Mouse (Mus musculus): Measurements from ENCODE around the gene Kcnn4. TPM values are rescaled to one million over a fixed set of nuclear protein-coding genes. Genes with fewer than 3 reads are reported as not detected.
A peak's percentile ranks its signal among the peaks of the same experiment; 100 is the strongest.

Kcnn4 gene
- polyA plus RNA-seq, 1 experiment from 2014 or later, result 11.1 TPM

DNA sequence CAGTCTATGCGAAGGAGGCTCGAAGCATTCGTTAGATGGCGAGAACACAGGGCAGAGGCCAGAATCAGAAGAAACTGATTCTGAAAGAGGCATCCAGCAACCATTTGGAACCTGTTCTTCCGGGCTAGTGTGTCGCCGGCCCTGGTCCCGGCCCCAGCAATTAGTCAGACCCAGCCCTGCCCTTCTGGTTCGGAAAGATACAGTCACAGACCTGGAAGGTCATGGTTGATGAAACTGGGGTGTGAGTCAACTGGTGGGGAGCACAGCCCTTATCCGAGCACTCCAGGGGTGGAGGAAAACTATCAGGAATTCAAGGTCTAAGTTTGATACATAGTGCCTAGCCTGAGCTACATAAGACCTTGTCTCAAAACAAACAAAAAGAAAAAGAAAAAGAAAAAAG is 14.0 kb upstream of the Kcnn4 start:
- no peaks in the 10 kb centered on the region for H3K79me2 ChIP-seq (ENCODE audit: inconsistent target)
- H3K27ac ChIP-seq, result no peak overlapping the region
- no peak overlapping the region for H3K4me3 ChIP-seq (ENCODE audit: inconsistent target)
- 91% methylated on average over 10 of the region's 10 CpGs for WGBS (ENCODE audit: missing documents)
- no peaks in the 10 kb centered on the region for H3K36me3 ChIP-seq (ENCODE audit: inconsistent target)

- no peaks in the 10 kb centered on the region for H3K36me3 ChIP-seq (ENCODE audit: inconsistent target)
- H3K79me2 ChIP-seq (ENCODE audit: inconsistent target), result no peaks in the 10 kb centered on the region
- no peak overlapping the region for H3K27ac ChIP-seq
- WGBS (ENCODE audit: missing documents), result 48% methylated on average over 4 of the region's 4 CpGs
- no peak overlapping the region for H3K4me3 ChIP-seq (ENCODE audit: inconsistent target)
These were observed 12.2 kb upstream of the Kcnn4 start for GRCm38 (mm10) chr7:24357899-24358298.

DNA sequence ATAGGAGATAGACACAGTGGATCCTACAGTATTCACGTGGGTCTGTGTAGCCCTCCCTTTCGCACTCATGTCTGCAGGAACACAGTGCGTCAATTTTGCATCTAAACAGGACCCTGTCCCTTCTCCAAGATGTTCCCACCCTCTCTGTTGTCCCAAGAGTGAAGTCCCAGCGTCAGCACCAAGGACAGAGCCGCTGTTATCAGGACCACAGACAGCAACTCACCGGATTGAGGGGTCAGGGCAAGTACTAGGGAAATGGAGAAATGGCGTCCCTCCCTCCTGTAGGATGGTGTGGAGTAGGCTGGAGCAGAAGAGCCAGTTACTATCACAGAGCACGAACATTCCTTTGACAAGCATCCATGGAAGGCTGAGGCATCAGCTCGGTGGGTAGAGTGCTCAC is 10.8 kb upstream of the Kcnn4 start:
- Histone ChIP-seq H3K79me2 (ENCODE audit: inconsistent target) (no peaks in the 10 kb centered on the region), H3K36me3 (ENCODE audit: inconsistent target) (no peaks in the 10 kb centered on the region), H3K27ac (no peak overlapping the region), H3K4me3 (ENCODE audit: inconsistent target) (no peak overlapping the region)
- 25% methylated on average over 9 of the region's 9 CpGs for WGBS (ENCODE audit: missing documents)

DNA sequence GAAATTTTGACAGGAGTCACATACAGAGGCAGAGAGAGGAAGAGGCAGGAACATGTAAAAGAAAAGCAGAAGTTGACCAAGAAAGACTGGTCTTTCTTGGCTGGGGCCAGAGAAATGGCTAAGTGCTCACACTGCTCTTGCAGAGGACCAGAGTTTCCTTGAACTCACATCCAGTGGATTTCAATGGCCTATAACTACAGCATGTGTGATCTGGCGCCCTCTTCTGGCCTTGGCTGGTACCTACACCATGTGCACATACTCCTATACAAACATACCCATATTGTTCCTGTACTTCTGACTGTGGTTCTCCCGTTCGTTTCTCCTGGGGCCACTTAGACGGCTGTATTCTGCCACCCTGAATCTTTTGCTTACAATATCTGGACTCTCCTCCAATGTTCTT is 9.1 kb upstream of the Kcnn4 start:
- no peak overlapping the region for H3K4me3 ChIP-seq (ENCODE audit: inconsistent target)
- no peaks in the 10 kb centered on the region for H3K36me3 ChIP-seq (ENCODE audit: inconsistent target)
- WGBS (ENCODE audit: missing documents), result 68% methylated on average over 4 of the region's 4 CpGs
- H3K79me2 ChIP-seq (ENCODE audit: inconsistent target), result no peaks in the 10 kb centered on the region
- H3K27ac ChIP-seq, result no peak overlapping the region

DNA sequence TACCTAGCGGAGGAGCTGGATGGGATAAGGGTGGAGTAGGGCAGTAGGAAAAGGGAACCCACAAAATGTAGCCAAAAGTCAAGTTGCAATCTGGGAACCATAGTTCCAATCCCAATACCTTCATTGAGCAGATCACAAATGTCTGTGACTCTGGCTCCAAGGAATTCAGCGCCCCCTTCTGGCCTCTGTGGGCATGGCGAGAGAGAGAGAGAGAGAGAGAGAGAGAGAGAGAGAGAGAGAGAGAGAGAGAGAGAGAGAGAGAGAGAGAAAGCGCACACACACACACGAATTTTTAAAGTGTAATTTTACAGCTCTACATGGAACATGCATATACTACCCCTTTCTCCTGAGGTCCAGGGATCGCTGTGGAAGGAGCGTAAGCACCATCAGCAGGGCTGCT is 6.8 kb upstream of the Kcnn4 start:
- WGBS (ENCODE audit: missing documents), result 5% methylated on average over 5 of the region's 7 CpGs
- Histone ChIP-seq H3K36me3 (ENCODE audit: inconsistent target) (no peaks in the 10 kb centered on the region), H3K79me2 (ENCODE audit: inconsistent target) (no peaks in the 10 kb centered on the region), H3K27ac (no peak overlapping the region), H3K4me3 (ENCODE audit: inconsistent target) (no peak overlapping the region)

DNA sequence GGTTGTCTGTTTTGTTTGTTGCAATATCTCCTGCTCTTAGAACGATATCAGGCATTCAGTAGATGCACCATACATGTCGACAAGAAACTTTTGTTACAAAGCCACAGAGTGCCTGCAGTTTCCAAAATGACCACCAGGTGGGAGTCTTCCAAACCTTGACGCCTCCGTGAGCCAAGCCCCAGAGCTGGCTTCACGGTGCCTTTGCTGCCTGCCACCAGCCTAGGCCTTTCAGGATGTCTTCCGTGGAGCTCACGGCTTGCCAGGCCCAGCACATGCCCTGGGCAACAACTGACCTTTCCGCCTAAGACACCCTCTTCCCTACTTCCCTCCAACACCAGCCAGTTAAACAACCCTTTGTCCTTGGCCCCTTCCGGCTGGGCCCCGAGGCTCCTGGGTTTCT is 5.2 kb upstream of the Kcnn4 start:
- no peak overlapping the region for H3K4me3 ChIP-seq (ENCODE audit: inconsistent target)
- no peaks in the 10 kb centered on the region for H3K36me3 ChIP-seq (ENCODE audit: inconsistent target)
- peak overlapping the region; percentile 52 for H3K27ac ChIP-seq
- WGBS (ENCODE audit: missing documents), result 23% methylated on average over 10 of the region's 10 CpGs
- no peaks in the 10 kb centered on the region for H3K79me2 ChIP-seq (ENCODE audit: inconsistent target)

DNA sequence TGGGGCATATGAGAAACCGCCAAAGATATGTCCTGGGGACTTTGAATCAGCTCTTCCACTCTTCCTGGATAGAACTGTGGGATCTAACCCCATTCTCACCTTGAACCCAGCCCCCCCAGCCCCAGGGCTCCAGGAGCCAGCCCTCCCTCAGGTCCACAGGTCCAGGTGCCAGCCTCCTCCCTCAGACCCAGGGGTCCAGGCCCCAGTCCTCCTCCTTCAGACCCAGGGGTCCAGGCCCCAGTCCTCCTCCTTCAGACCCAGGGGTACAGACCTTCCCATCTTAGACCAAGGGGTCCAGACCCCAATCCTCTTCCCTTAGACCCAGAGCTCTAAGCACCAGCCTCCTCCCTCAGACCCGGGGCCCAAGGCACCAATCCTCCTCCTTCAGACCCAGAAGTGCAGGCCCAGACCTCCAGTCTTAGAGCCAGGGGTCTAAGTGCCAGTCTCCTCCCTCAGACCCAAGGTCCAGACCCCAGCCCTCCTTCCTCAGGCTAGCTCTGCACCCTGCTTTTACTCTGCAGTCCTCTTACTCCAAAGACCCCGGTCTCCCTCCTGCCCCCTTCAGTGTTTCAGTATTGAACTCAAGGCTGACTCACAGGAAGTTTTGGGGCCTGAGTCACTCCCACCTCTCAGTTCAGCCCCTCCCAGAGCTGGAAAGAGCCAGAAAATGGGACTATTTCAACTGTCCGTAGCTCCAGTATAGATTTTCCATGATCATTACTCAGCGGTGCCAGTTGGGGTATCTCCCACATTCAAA is 4.6 kb upstream of the Kcnn4 start:
- no peaks in the 10 kb centered on the region for H3K36me3 ChIP-seq (ENCODE audit: inconsistent target)
- H3K27ac ChIP-seq, result peak overlapping the region; percentile 52
- no peak overlapping the region for H3K4me3 ChIP-seq (ENCODE audit: inconsistent target)
- WGBS (ENCODE audit: missing documents), result 60% methylated on average over 5 of the region's 5 CpGs
- peaks cover 3% of the 10 kb centered on the region for H3K79me2 ChIP-seq (ENCODE audit: inconsistent target)

- Histone ChIP-seq H3K36me3 (ENCODE audit: inconsistent target) (no peaks in the 10 kb centered on the region), H3K27ac (no peak overlapping the region), H3K4me3 (ENCODE audit: inconsistent target) (no peak overlapping the region), H3K79me2 (ENCODE audit: inconsistent target) (peaks cover 18% of the 10 kb centered on the region)
- WGBS (ENCODE audit: missing documents), result 78% methylated on average over 10 of the region's 15 CpGs
These were observed 3.1 kb upstream of the Kcnn4 start for GRCm38 (mm10) chr7:24366716-24367632.

GRCm38 (mm10) chr7:24368226-24368625 is 1.8 kb upstream of the Kcnn4 start:
- H3K4me3 ChIP-seq (ENCODE audit: inconsistent target), result no peak overlapping the region
- no peak overlapping the region for H3K27ac ChIP-seq
- H3K79me2 ChIP-seq (ENCODE audit: inconsistent target), result peaks cover 28% of the 10 kb centered on the region
- H3K36me3 ChIP-seq (ENCODE audit: inconsistent target), result no peaks in the 10 kb centered on the region
- 37% methylated on average over 4 of the region's 4 CpGs for WGBS (ENCODE audit: missing documents)

DNA sequence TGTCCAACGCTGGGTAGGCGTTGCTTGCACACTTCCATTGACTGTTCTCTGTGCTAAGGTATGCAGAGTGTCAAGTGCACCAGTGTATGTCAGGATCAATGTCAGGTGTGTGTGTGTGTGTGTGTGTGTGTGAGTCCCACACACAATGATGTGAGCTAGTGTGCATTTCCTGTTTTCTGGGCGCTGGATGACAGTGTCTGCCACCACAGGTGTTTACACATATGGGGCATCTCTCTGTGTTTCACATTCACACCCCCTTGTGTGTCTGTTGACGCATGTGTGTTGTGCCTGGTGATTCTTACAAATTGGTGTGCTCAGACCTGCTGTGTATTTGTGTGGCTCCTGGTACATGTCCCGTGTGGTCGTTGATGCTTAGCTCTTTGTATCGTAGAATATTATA is 1.1 kb upstream of the Kcnn4 start:
- Histone ChIP-seq H3K4me3 (ENCODE audit: inconsistent target) (no peak overlapping the region), H3K79me2 (ENCODE audit: inconsistent target) (peaks cover 28% of the 10 kb centered on the region), H3K27ac (no peak overlapping the region), H3K36me3 (ENCODE audit: inconsistent target) (no peaks in the 10 kb centered on the region)
- 86% methylated on average over 7 of the region's 7 CpGs for WGBS (ENCODE audit: missing documents)

- peak overlapping the region; percentile 79 for H3K4me3 ChIP-seq (ENCODE audit: inconsistent target)
- WGBS (ENCODE audit: missing documents), result 22% methylated on average over 7 of the region's 7 CpGs
These were observed 1.1 kb downstream of the Kcnn4 start for GRCm38 (mm10) chr7:24371012-24371808.

DNA sequence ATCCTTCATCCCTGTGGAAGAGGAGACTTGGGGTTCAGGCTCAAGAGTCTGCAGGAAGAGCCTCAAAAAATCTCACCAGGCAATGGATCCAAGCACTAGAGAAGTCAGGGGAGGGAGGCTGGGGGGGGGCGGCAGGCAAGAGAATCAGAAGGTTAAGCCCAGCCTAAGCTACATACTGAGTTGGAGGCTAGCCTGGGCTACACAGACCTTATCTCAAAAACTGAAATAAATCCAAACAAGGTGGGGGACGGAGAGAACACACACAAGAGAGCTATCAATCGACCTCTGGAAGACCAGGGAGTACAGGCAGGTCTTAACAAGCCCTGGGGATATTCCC is 1.7 kb downstream of the Kcnn4 start:
- WGBS (ENCODE audit: missing documents), result 24% methylated on average over 3 of the region's 3 CpGs
- Histone ChIP-seq H3K79me2 (ENCODE audit: inconsistent target) (peaks cover 53% of the 10 kb centered on the region), H3K27ac (peak overlapping the region; percentile 90), H3K36me3 (ENCODE audit: inconsistent target) (no peaks in the 10 kb centered on the region), H3K4me3 (ENCODE audit: inconsistent target) (peak overlapping the region; percentile 79)

More at GRCm38 (mm10) chr7:24371012-24371808, 1.1 kb downstream of the Kcnn4 start:
- peak overlapping the region; percentile 90 for H3K27ac ChIP-seq
- H3K36me3 ChIP-seq (ENCODE audit: inconsistent target), result no peaks in the 10 kb centered on the region
- peaks cover 48% of the 10 kb centered on the region for H3K79me2 ChIP-seq (ENCODE audit: inconsistent target)

DNA sequence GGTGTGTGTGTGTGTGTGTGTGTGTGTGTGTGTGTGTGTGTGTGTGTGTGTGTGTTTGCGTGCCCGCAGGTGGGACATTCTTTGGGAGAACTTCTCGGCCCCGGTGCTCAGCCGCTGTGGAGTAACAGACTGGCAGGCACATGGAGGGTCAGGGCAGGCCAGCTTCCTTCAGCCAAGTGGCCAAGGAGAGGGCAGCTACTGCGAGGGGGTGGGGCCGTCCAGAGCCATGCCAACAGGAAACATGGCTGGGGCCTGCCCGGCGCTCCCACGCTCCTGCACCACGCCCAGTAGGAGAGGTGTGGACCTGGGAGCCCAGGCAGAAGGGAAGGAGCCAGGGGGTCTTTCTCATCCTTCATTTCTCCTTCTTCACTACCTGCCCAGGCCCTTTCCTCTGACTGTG is 2.2 kb downstream of the Kcnn4 start:
- WGBS (ENCODE audit: missing documents), result 4% methylated on average over 9 of the region's 11 CpGs
- Histone ChIP-seq H3K4me3 (ENCODE audit: inconsistent target) (peak overlapping the region; percentile 79), H3K36me3 (ENCODE audit: inconsistent target) (no peaks in the 10 kb centered on the region), H3K27ac (peak overlapping the region; percentile 90), H3K79me2 (ENCODE audit: inconsistent target) (peaks cover 57% of the 10 kb centered on the region)

- WGBS (ENCODE audit: missing documents), result 43% methylated on average over 2 of the region's 4 CpGs
- H3K27ac ChIP-seq, result peak overlapping the region; percentile 90
- H3K79me2 ChIP-seq (ENCODE audit: inconsistent target), result peaks cover 57% of the 10 kb centered on the region
- no peaks in the 10 kb centered on the region for H3K36me3 ChIP-seq (ENCODE audit: inconsistent target)
- H3K4me3 ChIP-seq (ENCODE audit: inconsistent target), result peak overlapping the region; percentile 79; the same call in 1 of the 2 replicates
These were observed 2.7 kb downstream of the Kcnn4 start for GRCm38 (mm10) chr7:24372786-24373185.
